Mouse (Mus musculus): Measurements from ENCODE around the gene Timm50.

Timm50 gene

GRCm38 (mm10) chr7:28311926-28312543 lies at the start of gene Timm50:
TSS of gene Timm50 (minus strand) at chr7:28312072.
- DNase-seq (ENCODE audit: low spot score) = peak; percentile 98

- no peak for DNase-seq (ENCODE audit: low spot score)
Measured at GRCm38 (mm10) chr7:28360291-28360690, 48.4 kb upstream of the Timm50 start.

GRCm38 (mm10) chr7:28359854-28360253 lies 48.0 kb upstream of the Timm50 start:
- no peak for DNase-seq (ENCODE audit: low spot score)

- DNase-seq (ENCODE audit: low spot score) = no peak
Measured at GRCm38 (mm10) chr7:28358431-28358830, 46.6 kb upstream of the Timm50 start.

- DNase-seq (ENCODE audit: low spot score) = no peak
Measured at GRCm38 (mm10) chr7:28357984-28358383, 46.1 kb upstream of the Timm50 start.

- DNase-seq (ENCODE audit: low spot score) = no peak
Measured at GRCm38 (mm10) chr7:28356981-28357380, 45.1 kb upstream of the Timm50 start.

GRCm38 (mm10) chr7:28355221-28355620 lies 43.3 kb upstream of the Timm50 start:
- no peak for DNase-seq (ENCODE audit: low spot score)

- DNase-seq (ENCODE audit: low spot score) = no peak
Measured at GRCm38 (mm10) chr7:28354596-28354995, 42.7 kb upstream of the Timm50 start.

GRCm38 (mm10) chr7:28354113-28354581 lies 42.3 kb upstream of the Timm50 start:
- no peak for DNase-seq (ENCODE audit: low spot score)

- DNase-seq (ENCODE audit: low spot score) = no peak
Measured at GRCm38 (mm10) chr7:28353267-28353666, 41.4 kb upstream of the Timm50 start.

GRCm38 (mm10) chr7:28351676-28352191 lies 39.9 kb upstream of the Timm50 start:
- DNase-seq (ENCODE audit: low spot score) = no peak

GRCm38 (mm10) chr7:28350155-28350883 lies 38.4 kb upstream of the Timm50 start, which contains the start of gene Rps16:
TSS of gene Rps16 (plus strand) at chr7:28350652.
- DNase-seq (ENCODE audit: low spot score) = peak; percentile 96

- no peak for DNase-seq (ENCODE audit: low spot score)
Measured at GRCm38 (mm10) chr7:28348601-28349000, 36.7 kb upstream of the Timm50 start.

- DNase-seq (ENCODE audit: low spot score) = no peak
Measured at GRCm38 (mm10) chr7:28347746-28348145, 35.9 kb upstream of the Timm50 start.

GRCm38 (mm10) chr7:28344637-28345036 lies 32.8 kb upstream of the Timm50 start:
- DNase-seq (ENCODE audit: low spot score) = peak; percentile 61

- no peak for DNase-seq (ENCODE audit: low spot score)
Measured at GRCm38 (mm10) chr7:28341381-28341780, 29.5 kb upstream of the Timm50 start.

GRCm38 (mm10) chr7:28339213-28339917 lies 27.5 kb upstream of the Timm50 start:
- peak; percentile 58 for DNase-seq (ENCODE audit: low spot score)

GRCm38 (mm10) chr7:28338108-28338998 lies 26.5 kb upstream of the Timm50 start, which contains the start of gene Supt5:
TSS of gene Supt5 (minus strand) at chr7:28338746.
- DNase-seq (ENCODE audit: low spot score) = peak; percentile 97

- DNase-seq (ENCODE audit: low spot score) = no peak
Measured at GRCm38 (mm10) chr7:28335471-28335870, 23.6 kb upstream of the Timm50 start.

GRCm38 (mm10) chr7:28334534-28334933 lies 22.7 kb upstream of the Timm50 start:
- DNase-seq (ENCODE audit: low spot score) = no peak

- no peak for DNase-seq (ENCODE audit: low spot score)
Measured at GRCm38 (mm10) chr7:28328260-28328659, 16.4 kb upstream of the Timm50 start.
